Mouse (Mus musculus) megakaryocyte-erythroid progenitor cell, adult 5 weeks (primary cell): ENCODE results near the gene Olfr329-ps. TPM values are rescaled to one million over a fixed set of nuclear protein-coding genes. Genes with fewer than 3 reads are reported as not detected.

Experiments
- polyA plus RNA-seq: library from polyadenylated mRNA; stranded (reverse); fragments of >175 nt; gene quantifications from 2 replicates; pipeline ENCODE4 v1.2.3, GENCODE M21; 2012

Olfr329-ps gene
- not detected in 2 replicates for polyA plus RNA-seq

GRCm38 (mm10) chr11:58546322-58546721 is at the start of gene Olfr329-ps:
Gene Olfr329-ps, minus strand, starts transcription at chr11:58546422.

DNA sequence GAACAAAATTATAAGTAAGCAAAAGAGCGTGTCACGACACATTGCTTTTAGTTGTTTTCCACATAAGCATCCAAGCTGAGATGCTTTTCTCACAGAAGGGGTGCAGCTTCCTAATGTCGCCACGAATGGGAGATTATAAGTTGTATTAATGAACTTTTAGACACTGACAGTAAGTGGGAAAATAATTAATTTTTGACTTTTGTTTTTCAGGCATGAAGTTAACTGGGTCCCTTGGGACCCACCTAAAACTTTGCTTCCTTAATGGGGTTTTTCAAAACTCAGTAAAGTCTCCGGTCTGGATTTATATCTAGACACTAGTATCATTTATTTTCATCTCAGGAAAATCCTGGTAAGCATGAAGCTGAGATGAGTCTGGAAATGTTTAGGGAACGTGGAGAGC is 48.6 kb upstream of the Olfr329-ps start, which contains the start of gene Olfr324:
Olfr324 (plus strand) TSS at position 301 of the 400 bp plus-strand sequence.

GRCm38 (mm10) chr11:58577430-58577829 is 31.2 kb upstream of the Olfr329-ps start, which contains the start of gene Olfr325:
Gene Olfr325, plus strand, starts transcription at chr11:58577730.

DNA sequence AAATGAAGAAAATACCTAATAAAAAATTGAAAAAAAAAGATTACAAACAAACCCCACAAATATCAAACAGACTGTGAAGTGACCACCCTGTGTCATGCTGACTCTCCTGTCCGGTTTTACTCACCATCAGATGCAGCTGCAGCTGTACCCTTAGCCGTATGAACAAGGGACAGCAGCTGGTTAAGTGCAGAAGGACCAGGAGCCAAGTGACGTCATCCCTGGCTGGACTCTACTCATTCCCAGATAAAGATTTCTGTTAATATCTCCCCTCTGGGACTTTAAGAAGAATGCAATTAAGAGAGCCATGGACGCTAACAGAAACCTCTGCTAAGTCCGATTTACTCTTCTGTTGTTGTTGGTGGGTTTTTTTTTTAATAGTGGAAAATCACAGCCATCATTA is 24.2 kb upstream of the Olfr329-ps start, which contains the start of gene Olfr224:
Olfr224 (minus strand) TSS at position 149 of the 400 bp plus-strand sequence.

GRCm38 (mm10) chr11:58555536-58555935 is 9.3 kb upstream of the Olfr329-ps start, which contains the start of gene Olfr328:
Gene Olfr328, minus strand, starts transcription at chr11:58555636.

DNA sequence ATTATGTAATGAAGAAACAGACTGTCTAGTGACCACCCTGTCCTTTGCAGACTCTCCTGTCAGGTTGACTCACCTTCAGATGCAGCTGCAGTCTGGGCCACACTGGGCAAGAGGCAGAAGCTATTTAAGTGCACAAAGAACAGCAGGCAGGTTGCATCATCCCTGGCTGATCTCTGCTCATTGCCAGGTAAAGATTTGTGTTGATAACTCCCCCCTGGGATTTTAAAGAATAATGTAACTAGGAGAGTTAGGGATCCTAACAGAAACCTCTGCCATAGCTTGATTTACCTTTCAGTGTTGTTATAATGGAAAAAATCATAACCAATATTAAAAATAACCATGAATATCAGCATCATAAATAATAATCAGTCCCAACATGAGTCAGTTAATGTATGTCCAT is 11.5 kb downstream of the Olfr329-ps start, which contains the start of gene Olfr330:
Olfr330 (minus strand) TSS at position 101 of the 400 bp plus-strand sequence.

DNA sequence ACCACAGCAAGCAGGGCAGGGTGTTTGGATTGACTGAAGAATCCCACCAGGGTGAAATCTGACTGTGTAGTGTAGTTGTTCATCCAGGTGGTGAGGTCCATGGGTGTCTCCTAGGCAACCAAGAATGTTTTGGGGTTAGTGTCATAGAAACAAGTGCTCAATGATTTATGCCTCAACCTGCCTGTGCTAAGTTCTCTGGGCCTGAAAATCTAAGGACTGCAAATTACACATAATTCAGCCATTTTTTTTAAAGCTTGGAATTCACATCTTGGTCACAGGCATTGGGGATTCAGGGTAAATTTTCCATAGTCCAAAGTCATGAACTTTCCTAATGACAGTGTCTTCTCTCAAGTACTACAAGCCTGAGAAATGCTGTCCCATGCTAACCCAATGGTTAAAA is 43.8 kb downstream of the Olfr329-ps start, which contains the start of gene Olfr331:
Olfr331 (minus strand) TSS at position 101 of the 400 bp plus-strand sequence.

DNA sequence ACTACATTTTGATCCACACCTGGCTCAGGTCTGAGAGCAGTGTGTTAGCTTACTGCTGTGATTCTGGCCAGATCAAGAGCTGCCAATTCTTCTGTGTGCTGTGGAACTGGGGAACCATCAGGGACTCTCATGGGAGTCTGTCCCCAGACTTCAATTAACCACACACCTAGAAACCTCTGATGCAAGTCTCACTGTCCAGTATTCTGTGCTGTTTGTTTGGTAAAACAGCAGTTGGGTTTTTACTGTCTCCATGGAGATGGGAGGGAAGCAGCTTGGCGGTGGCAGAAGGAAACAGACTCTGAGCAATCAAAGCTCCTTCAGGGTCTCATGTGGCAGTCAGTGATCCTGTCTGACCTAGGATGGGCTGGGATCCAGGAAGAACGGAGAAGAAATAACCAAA is 53.8 kb downstream of the Olfr329-ps start, which contains the start of gene Olfr332:
Olfr332 (minus strand) TSS at position 101 of the 400 bp plus-strand sequence.

Other genes starting within 250 kb of the Olfr329-ps start
- 21.9 and 27.0 TPM in 2 replicates for gene Zfp692, start 239.4 kb downstream of the Olfr329-ps start, polyA plus RNA-seq
- 7.8 and 11.3 TPM in 2 replicates for gene Zfp672, start 216.1 kb downstream of the Olfr329-ps start, polyA plus RNA-seq
- gene Sh3bp5l, start 215.7 kb downstream of the Olfr329-ps start, polyA plus RNA-seq = 18.6 and 19.5 TPM in 2 replicates
- gene Lypd8, start 167.4 kb downstream of the Olfr329-ps start, polyA plus RNA-seq = not detected in 2 replicates
- gene 1810065E05Rik, start 125.3 kb downstream of the Olfr329-ps start, polyA plus RNA-seq = not detected in 2 replicates
- gene Gm12253, start 113.9 kb downstream of the Olfr329-ps start, polyA plus RNA-seq = not detected in 2 replicates
- gene Lypd9, start 93.5 kb downstream of the Olfr329-ps start, polyA plus RNA-seq = not detected in 2 replicates
- not detected in 2 replicates for gene Olfr30, start 84.2 kb downstream of the Olfr329-ps start, polyA plus RNA-seq
- not detected in 2 replicates for gene Olfr332, start 53.9 kb downstream of the Olfr329-ps start, polyA plus RNA-seq
- not detected in 2 replicates for gene Olfr331, start 43.9 kb downstream of the Olfr329-ps start, polyA plus RNA-seq
- not detected in 2 replicates for gene Olfr330, start 11.6 kb downstream of the Olfr329-ps start, polyA plus RNA-seq
- not detected in 2 replicates for gene Olfr328, start 9.2 kb upstream of the Olfr329-ps start, polyA plus RNA-seq
- not detected in 2 replicates for gene Olfr224, start 24.1 kb upstream of the Olfr329-ps start, polyA plus RNA-seq
- not detected in 2 replicates for gene Olfr325, start 31.3 kb upstream of the Olfr329-ps start, polyA plus RNA-seq
- not detected in 2 replicates for gene Olfr324, start 48.7 kb upstream of the Olfr329-ps start, polyA plus RNA-seq
- gene 2210407C18Rik, start 69.7 kb upstream of the Olfr329-ps start, polyA plus RNA-seq = not detected in 2 replicates
- not detected in 2 replicates for gene Olfr323, start 84.1 kb upstream of the Olfr329-ps start, polyA plus RNA-seq
- gene Trim58, start 94.0 kb upstream of the Olfr329-ps start, polyA plus RNA-seq = 5.2 and 7.9 TPM in 2 replicates
- gene Olfr322, start 112.4 kb upstream of the Olfr329-ps start, polyA plus RNA-seq = 0.14 TPM in 1 of 2 replicates, not detected in the other
- gene Olfr320, start 134.7 kb upstream of the Olfr329-ps start, polyA plus RNA-seq = not detected in 2 replicates
- gene Olfr319, start 152.7 kb upstream of the Olfr329-ps start, polyA plus RNA-seq = not detected in 2 replicates
- 0.05 and 0.06 TPM in 2 replicates for gene Olfr318, start 177.6 kb upstream of the Olfr329-ps start, polyA plus RNA-seq
- not detected in 2 replicates for gene Olfr317, start 192.8 kb upstream of the Olfr329-ps start, polyA plus RNA-seq
- gene Olfr316, start 206.3 kb upstream of the Olfr329-ps start, polyA plus RNA-seq = not detected in 2 replicates
- not detected in 2 replicates for gene Olfr315, start 226.8 kb upstream of the Olfr329-ps start, polyA plus RNA-seq
- gene Olfr314, start 236.5 kb upstream of the Olfr329-ps start, polyA plus RNA-seq = not detected in 2 replicates